Comparison of ENCODE assay signal across 9 mouse cellular contexts in the genomic region with DNA sequence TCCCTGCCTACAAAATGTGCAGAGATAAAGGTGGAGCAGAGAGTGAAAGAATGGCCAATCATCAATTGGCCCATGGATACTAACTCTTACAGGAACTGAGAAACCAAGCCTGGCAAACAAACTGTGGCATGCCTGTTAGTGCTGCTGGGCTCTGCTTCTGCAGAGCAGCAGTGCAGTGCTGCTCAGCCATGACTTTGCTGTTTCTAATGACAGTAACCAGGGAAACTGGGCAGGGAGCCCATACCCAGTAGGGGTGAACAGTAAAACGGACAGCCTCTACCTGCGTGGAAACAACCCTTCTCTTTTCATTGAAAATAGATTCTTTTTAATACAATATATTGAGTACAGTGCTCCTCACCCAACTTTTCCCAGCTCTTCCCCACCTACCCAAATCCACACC.
DNase-seq lines count a peak whose midpoint lies in the region; ATAC-seq and TF ChIP-seq lines count a peak whose summit lies in the region.
"Had no signal": no experiment of that assay in that cellular context is flagged by ENCODE, and none has a peak within 500 bp of the region (broad histone marks: within the 10 kb centered on the region; RNA-seq: fewer than 3 reads in every experiment).

No protein-coding gene starts in this region.

- no peaks in the 10 kb centered on the region for H3K4me1 ChIP-seq in heart, embryonic 12.5 days (replicated peaks)
- H3K4me1 ChIP-seq in kidney, adult 2 months (ENCODE audit: control insufficient read depth, insufficient read depth, low read length), result no peaks in the 10 kb centered on the region
- no peaks in the 10 kb centered on the region for H3K4me1 ChIP-seq in neural tube, embryonic 13.5 days (replicated peaks)
- H3K4me1 ChIP-seq: heart, embryonic 15.5 days had no signal

- no peak for TF ChIP-seq POLR2A in kidney, adult 2 months (IDR thresholded peaks at IDR 0.05; ENCODE audit: low read depth, low read length)

- ATAC-seq in heart, embryonic 12.5 days (ENCODE audit: insufficient number of reproducible peaks, low FRiP score), result no peak
- ATAC-seq in neural tube, embryonic 13.5 days (ENCODE audit: low read depth), result peak; percentile 47; the same call in 1 of the 2 replicates

- no peaks in the 10 kb centered on the region for H3K9me3 ChIP-seq in heart, embryonic 12.5 days (replicated peaks)
- H3K9me3 ChIP-seq in neural tube, embryonic 13.5 days, result no peaks in the 10 kb centered on the region
- H3K9me3 ChIP-seq: heart, embryonic 15.5 days had no signal

- no peak overlapping the region for H3K27ac ChIP-seq in heart, embryonic 12.5 days (ENCODE audit: poor library complexity, severe bottlenecking)
- H3K27ac ChIP-seq in kidney, adult 2 months (ENCODE audit: insufficient read depth, low read depth, low read length), result no peak overlapping the region
- H3K27ac ChIP-seq in neural tube, embryonic 13.5 days (replicated peaks), result no peak overlapping the region
- H3K27ac ChIP-seq: heart, embryonic 15.5 days had no signal

- no peaks in the 10 kb centered on the region for H3K36me3 ChIP-seq in heart, embryonic 12.5 days
- H3K36me3 ChIP-seq in kidney, adult 2 months (ENCODE audit: control insufficient read depth, insufficient read depth, low read length), result no peaks in the 10 kb centered on the region
- no peaks in the 10 kb centered on the region for H3K36me3 ChIP-seq in neural tube, embryonic 13.5 days
- H3K36me3 ChIP-seq: heart, embryonic 15.5 days had no signal

- no peak overlapping the region for H3K4me3 ChIP-seq in heart, embryonic 12.5 days
- H3K4me3 ChIP-seq in kidney, adult 2 months (ENCODE audit: insufficient read depth, low read depth, low read length), result no peak overlapping the region
- no peak overlapping the region for H3K4me3 ChIP-seq in neural tube, embryonic 13.5 days
- H3K4me3 ChIP-seq: heart, embryonic 15.5 days had no signal

- DNase-seq in heart, adult 18-20 months, result peak; percentile 36 to 55
- DNase-seq in ovary, postnatal 36 days (ENCODE audit: low spot score), result peak; percentile 9
- no peak for DNase-seq in ovary, adult 18-20 months (ENCODE audit: low spot score)
- DNase-seq in kidney, adult 2 months, result peak; percentile 42
- no peak for DNase-seq in T-cell, adult 2 months (ENCODE audit: low spot score)
- DNase-seq in urinary bladder, adult 18-20 months (ENCODE audit: low spot score in 2 of 2), result no peak

- 66% methylated on average over 2 of the region's 2 CpGs for WGBS in heart, embryonic 12.5 days
- 31% methylated on average over 2 of the region's 2 CpGs for WGBS in kidney, adult 2 months
- WGBS in neural tube, embryonic 13.5 days, result 56% methylated on average over 2 of the region's 2 CpGs

- no peak overlapping the region for H3K4me2 ChIP-seq in heart, embryonic 12.5 days
- no peak overlapping the region for H3K4me2 ChIP-seq in neural tube, embryonic 13.5 days
- H3K4me2 ChIP-seq: heart, embryonic 15.5 days had no signal

- H3K9ac ChIP-seq in heart, embryonic 12.5 days, result no peak overlapping the region
- no peak overlapping the region for H3K9ac ChIP-seq in neural tube, embryonic 13.5 days
- H3K9ac ChIP-seq: heart, embryonic 15.5 days had no signal

- TF ChIP-seq CTCF in kidney, adult 2 months (conservative IDR thresholded peaks at IDR 0.05; ENCODE audit: insufficient read depth, insufficient read length, low read depth, low read length), result no peak

- no peaks in the 10 kb centered on the region for H3K27me3 ChIP-seq in heart, embryonic 12.5 days (replicated peaks)
- H3K27me3 ChIP-seq in kidney, adult 2 months (replicated peaks; ENCODE audit: control insufficient read depth, insufficient read depth, low read length), result no peaks in the 10 kb centered on the region
- H3K27me3 ChIP-seq in neural tube, embryonic 13.5 days, result no peaks in the 10 kb centered on the region
- H3K27me3 ChIP-seq: heart, embryonic 15.5 days had no signal

Comparison
In these comparisons a context has a peak if more than half of its experiments do, and no peak if none do; other contexts are left out.
1. DNase-seq: peak in heart, adult 18-20 months (2 of 2), ovary, postnatal 36 days (single experiment) and kidney, adult 2 months (single experiment); none in ovary, adult 18-20 months (single experiment), T-cell, adult 2 months (single experiment) and urinary bladder, adult 18-20 months (0 of 2).